Mouse (Mus musculus) E14TG2a.4 (cell line): ENCODE results near the gene Vmn1r107.
"Not testable (repeated sequence)": the region's sequence is repeated elsewhere in the genome, so short reads cannot be mapped to it uniquely, and the experiment has no call there.

ENCODE experiments used
- H3K27me3 ChIP-seq: 2 replicates; pipeline ENCODE4 v1.6.1; 2014; ENCODE audit warnings: low read length, control low read depth; ENCODE audit not compliant: insufficient read depth
- H3K36me3 ChIP-seq: 2 replicates; pipeline ENCODE4 v1.6.1; 2014; ENCODE audit warnings: low read length, control low read depth; ENCODE audit not compliant: insufficient read depth
- H3K4me1 ChIP-seq: replicated peaks from 2 replicates; pipeline ENCODE4 v1.6.1; 2014; ENCODE audit warnings: low read depth, low read length, control low read depth
- H3K4me3 ChIP-seq: replicated peaks from 2 replicates; pipeline ENCODE4 v1.5.1; 2014; ENCODE audit warnings: mild to moderate bottlenecking, low read length
- H3K9me3 ChIP-seq: 2 replicates; pipeline ENCODE4 v1.6.1; 2014; ENCODE audit warnings: low read length, control low read depth

The Vmn1r107 gene

GRCm38 (mm10) chr7:20668618-20669017 is at the start of gene Vmn1r107:
Gene Vmn1r107 (plus strand): TSS chr7:20668918.
- H3K4me1 ChIP-seq, H3K36me3 ChIP-seq, H3K27me3 ChIP-seq, H3K9me3 ChIP-seq, H3K4me3 ChIP-seq: not testable (repeated sequence)

DNA sequence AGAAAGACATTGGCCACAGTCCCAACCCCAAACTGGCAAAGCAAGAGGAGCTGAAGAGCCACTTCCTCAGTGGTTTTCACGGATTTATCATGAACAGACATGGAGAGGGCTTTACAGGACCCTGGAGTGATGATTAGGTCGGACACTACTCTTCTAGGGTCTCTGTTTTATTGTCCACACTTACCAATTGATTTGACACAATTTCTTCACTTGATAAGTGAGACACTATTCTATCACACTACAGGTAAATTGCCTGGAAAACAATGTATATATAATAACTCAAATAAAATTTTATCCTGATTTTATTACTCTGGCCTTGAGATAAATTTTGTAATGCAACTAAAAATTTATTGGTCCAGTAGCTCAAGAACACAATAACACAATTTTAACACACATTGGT is 34.4 kb downstream of the Vmn1r107 start, which contains the start of gene Vmn1r111:
Vmn1r111 (minus strand) TSS at position 101 of the 400 bp plus-strand sequence.
- not testable (repeated sequence) for H3K4me1 ChIP-seq, H3K4me3 ChIP-seq, H3K27me3 ChIP-seq, H3K36me3 ChIP-seq, H3K9me3 ChIP-seq
